Mouse (Mus musculus) T-helper 1 cell (primary cell): ENCODE data around the gene Ptma.
"Not testable (repeated sequence)": the region's sequence is repeated elsewhere in the genome, so short reads cannot be mapped to it uniquely, and the experiment has no call there.

Experiments used
- in situ Hi-C: fragments of 300-600 bp; cut with MboI, MseI; formaldehyde crosslinking; loops from one replicate; pipeline ENCODE4 v1.15.1; 2025; ENCODE audit warnings: high pct_unique_total_duplicates

The Ptma gene

DNA sequence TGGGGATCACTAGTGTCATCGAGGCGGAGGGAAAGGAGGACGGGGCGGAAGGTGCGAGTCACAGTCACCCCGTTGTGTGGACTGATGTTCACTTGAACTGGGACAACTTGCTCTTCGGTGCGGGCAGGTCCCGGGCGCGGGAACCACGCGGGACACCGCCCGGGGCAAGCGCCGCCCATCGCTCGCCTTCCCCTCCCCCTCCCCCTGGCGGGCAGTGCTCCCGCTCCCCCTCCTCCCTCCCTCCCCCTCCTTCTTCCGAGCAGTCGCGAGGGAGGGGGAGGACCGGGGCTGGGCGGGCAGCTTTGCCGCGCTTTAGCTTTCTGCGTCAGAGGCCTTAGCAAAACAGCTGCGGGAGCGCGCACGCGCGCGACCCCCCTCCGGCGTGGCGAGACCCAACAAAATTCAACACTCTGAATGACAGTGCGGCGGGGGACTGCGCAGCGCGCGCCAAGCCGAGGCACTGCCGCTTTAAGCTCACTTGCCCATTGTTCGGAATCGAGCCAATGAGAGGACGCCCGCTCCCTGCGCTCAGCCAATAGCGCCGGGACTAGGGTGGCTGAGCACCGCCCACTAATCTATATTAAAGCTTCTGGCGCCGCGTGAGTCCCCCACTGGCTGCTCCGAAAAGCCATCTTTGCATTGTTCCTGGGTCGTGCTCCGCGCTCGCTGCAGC, at the start of gene Ptma:
Ptma (plus strand) TSS at position 611 of the 673 bp plus-strand sequence.
- in situ Hi-C loops, result no loop called here

DNA sequence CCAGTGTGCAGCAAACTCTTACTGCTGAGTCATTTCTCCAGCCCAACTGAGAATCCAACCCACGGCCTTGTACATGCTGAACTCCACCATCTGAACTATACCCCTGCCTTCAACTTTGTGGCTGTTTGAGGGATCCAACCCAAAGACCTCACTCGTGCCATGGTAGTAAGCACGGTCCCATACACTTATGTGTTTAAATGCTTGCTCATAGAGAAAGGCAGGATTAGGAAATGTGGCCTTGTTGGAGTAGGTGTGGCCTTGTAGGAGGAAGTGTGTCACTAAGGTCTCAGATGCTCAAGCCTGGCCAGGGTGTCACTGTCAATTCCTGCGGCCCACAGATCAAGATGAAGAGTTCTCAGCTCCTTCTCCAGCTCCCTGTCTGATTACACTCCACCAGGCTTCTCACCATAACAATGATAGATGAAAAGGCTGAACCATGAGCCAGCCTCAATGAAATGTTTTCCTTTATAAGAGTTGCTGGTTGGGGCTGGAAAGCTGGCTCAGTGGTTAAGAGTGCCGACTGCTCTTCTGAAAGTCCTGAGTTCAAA, 48.7 kb upstream of the Ptma start:
- in situ Hi-C loops, result no loop called here

- in situ Hi-C loops, result no loop called here
Measured at GRCm38 (mm10) chr1:86479099-86479825, 47.3 kb upstream of the Ptma start.

- in situ Hi-C loops, result no loop called here
Measured at GRCm38 (mm10) chr1:86480288-86480687, 46.2 kb upstream of the Ptma start.

GRCm38 (mm10) chr1:86480735-86481447, 45.6 kb upstream of the Ptma start:
- in situ Hi-C loops, result no loop called here

DNA sequence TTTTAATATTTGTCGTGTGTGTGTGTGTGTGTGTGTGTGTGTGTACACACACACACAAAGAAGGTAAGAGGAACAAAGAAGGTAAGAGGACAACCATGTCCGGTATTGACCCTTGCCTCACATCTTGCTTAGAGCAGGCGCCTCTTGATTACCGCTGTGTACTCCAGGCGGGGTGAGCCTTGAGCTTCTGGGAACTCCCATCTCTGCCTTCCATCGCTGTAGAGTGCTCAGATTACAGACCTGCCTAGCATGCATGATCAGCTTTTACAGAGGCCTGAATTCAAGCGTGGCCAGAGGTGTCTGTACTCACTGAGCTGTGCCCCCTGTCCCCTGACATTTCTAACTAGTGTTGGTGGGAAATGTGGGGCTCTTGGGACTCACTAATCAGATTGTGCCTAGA, 45.1 kb upstream of the Ptma start:
- in situ Hi-C loops, result no loop called here

DNA sequence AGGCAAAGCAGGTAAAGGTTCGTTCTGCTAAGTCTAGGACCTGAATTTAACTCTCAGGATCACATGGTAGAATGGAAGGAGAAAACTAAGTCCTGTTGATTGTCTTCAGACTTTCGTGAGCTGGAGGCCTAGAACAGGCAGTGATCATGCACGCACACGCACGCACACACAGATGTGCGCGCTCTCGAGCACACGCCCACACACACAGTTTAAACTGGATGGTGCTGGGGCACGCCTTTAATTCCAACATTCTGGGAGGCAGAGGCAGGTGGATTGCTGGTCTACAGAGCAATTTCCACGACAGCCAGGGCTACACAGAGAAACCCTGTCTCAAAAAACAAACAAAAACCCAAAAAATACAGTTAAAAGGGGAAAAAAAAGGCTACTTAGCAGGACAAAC, 44.2 kb upstream of the Ptma start:
- in situ Hi-C loops, result no loop called here

GRCm38 (mm10) chr1:86482761-86483160, 43.8 kb upstream of the Ptma start:
- in situ Hi-C loops, result no loop called here

- in situ Hi-C loops, result no loop called here
Measured at GRCm38 (mm10) chr1:86485346-86485745, 41.2 kb upstream of the Ptma start.

- in situ Hi-C loops, result not testable (repeated sequence)
Measured at GRCm38 (mm10) chr1:86485858-86486257, 40.7 kb upstream of the Ptma start.

DNA sequence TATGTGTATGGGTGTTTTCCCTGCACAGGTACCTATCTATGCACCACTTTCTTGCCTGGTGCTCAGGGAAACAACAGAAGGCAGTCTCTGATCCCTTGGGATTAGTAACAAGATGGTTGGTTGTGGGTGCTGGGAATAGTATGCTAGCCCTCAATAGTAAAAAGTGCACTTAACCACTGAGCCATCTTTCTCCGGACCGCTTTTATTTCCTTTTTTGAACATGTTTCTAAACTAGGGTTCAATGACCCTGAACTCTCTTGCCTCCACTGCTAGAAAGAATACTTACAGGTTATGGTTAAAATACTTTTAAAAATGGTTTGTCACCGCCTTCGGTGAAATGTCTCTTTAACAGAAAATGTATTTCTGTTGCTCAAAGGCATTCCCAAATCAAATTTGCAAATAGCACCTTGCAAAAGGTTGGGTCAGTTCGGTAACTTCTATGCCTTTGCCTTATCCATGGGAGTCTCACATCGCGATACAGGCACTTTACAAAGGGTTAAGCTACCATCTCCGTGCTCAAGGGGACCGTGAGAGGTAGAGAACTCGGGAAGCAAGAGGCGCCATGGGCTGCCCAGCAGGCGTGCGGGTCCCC, 39.7 kb upstream of the Ptma start:
- in situ Hi-C loops, result no loop called here

GRCm38 (mm10) chr1:86487295-86487907, 39.1 kb upstream of the Ptma start:
- in situ Hi-C loops, result no loop called here

GRCm38 (mm10) chr1:86487908-86488314, 38.6 kb upstream of the Ptma start:
- in situ Hi-C loops, result no loop called here

DNA sequence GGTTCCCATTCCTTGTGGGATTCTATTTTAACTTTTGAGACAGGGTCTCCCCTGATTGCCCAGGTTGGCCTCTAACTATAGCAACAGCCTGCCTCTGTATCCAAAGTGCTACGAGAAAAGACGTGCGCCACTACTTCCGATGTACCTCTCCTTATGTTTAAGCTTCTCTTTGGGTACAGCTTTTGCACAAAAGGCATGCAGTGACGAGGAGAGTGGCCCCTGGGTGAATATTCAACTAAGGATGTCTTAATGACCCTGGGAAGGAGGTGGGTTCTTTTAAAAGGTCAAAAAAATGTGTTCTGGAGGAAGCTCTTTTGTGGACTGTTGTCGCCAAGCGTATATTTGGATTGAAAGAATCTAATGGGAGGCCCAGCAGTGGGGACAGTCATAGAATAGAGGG, 38.2 kb upstream of the Ptma start:
- in situ Hi-C loops, result no loop called here

GRCm38 (mm10) chr1:86488774-86489173, 37.8 kb upstream of the Ptma start:
- in situ Hi-C loops, result no loop called here

GRCm38 (mm10) chr1:86489901-86490300, 36.6 kb upstream of the Ptma start:
- in situ Hi-C loops, result no loop called here

- in situ Hi-C loops, result no loop called here
Measured at GRCm38 (mm10) chr1:86490697-86491096, 35.8 kb upstream of the Ptma start.

DNA sequence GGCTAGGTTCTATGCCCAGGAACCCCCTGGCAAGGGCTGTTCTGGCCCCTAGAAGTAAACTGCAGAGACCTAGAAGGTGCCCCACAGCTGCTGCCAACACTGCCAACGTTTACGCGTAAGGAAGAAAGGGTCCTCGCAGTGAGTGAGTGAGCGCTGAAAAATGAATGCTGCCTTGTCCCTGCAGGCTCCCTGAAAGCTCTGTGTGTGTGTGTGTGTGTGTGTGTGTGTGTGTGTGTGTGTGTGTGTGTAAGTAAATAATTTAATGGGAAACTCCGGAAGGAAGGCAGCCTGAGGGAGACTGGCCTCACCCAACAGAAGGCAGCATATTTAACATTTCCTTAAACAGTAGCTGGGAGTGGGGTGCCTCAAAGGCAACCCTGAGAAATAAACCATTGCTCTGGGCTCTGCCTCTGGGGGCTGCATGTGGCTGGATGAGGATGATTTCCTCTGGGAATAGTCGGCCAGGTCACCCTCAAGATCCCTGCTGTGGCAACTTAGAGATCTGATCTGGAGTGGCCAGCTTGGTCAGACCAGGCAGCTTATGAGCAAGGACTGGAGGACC, 34.9 kb upstream of the Ptma start:
- in situ Hi-C loops, result no loop called here

DNA sequence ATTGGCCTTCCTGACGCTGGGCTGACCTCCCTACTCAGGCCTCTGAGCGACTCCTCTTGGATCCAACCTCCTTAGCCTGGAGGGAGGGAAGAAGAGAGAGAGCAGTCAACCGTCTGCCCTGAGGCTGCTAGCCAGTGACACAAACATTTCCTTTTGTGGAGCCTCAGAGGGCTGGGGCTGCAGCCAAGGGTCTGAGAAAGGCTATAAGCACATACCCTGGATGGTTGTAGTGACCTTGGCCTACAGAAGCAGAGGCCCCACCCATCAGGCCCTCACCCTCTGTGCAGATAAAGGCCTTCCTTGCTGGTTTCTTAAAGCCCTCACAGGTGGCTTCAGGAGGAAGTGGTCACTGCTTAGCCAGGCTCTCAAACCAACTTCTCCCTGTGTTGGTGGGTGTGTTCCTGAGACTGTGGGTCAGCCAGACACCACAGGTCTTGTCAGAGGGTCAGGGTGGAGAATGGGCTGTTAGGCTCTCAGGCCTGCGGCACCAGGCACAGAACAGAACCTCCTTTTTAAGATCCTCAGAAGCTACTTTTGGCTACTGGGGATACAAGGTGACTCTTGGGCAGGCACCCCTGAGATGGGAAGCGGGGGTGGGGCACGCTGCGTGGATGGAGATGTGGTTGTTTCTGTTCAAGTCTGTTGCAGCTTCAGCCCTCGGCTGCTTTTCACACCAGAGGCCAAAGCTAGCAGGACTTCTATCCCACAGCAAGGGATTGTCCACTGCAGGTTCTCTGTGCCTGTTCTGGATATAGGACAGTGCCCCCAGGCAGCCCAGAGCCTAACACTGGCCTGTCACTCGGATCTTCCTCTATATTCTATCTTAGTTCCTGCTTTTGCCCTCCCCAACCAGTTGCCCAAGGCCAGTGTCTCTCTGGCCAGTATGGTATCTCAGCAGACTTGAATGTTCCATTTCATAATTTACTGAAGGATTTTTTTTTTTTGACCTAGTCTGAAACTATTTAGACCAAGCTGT, 34.1 kb upstream of the Ptma start:
- in situ Hi-C loops, result no loop called here

DNA sequence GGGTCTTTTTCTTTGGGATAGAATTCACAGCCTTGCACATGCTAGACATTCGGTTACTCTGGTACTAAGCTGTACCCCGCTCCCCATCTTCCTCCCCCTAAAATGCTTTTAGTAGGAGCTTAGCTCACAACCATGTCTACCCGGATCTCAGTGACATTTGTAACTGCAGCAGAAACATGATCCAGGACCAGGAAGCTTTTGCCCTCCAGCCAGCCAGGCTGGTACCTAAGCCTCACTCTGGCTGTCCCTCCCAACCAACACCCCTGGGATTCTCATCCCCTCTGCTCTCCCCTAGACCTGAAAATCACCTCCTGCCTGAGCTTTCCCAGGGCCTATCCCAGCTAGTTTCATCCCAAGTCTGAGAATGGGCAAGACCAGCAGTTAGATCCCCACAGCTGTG, 32.7 kb upstream of the Ptma start:
- in situ Hi-C loops, result no loop called here
